Mouse (Mus musculus) cerebellum, postnatal 25 days (tissue): ENCODE measurements around the gene Rabggta.
A peak's percentile ranks its signal among the peaks of the same experiment; 100 is the strongest.

Experiments
- DNase-seq, 2 experiments: peaks; one replicate each; pipeline ENCODE4 v3.0.0; 2021; ENCODE audit warnings: mixed read lengths in 2 of 2

The Rabggta gene

DNA sequence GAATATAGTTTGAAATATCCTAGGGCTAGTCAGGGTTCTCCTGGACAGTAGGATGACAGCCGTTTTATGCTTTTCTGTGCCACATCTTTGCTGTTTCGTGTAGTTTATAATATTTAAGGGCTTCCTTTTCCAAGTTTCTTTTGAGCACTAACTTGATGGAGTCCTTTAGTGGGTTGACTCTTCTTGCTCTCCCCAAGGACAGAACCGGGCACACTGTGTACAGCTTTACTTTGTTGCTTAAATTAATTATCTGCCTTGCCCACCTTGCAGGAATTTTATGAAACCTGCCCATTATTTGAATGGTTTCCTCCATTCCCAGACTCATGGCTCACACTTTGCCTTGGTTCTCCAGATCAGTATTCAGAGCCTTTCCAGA lies 40.0 kb downstream of the Rabggta start:
- no peak for DNase-seq

DNA sequence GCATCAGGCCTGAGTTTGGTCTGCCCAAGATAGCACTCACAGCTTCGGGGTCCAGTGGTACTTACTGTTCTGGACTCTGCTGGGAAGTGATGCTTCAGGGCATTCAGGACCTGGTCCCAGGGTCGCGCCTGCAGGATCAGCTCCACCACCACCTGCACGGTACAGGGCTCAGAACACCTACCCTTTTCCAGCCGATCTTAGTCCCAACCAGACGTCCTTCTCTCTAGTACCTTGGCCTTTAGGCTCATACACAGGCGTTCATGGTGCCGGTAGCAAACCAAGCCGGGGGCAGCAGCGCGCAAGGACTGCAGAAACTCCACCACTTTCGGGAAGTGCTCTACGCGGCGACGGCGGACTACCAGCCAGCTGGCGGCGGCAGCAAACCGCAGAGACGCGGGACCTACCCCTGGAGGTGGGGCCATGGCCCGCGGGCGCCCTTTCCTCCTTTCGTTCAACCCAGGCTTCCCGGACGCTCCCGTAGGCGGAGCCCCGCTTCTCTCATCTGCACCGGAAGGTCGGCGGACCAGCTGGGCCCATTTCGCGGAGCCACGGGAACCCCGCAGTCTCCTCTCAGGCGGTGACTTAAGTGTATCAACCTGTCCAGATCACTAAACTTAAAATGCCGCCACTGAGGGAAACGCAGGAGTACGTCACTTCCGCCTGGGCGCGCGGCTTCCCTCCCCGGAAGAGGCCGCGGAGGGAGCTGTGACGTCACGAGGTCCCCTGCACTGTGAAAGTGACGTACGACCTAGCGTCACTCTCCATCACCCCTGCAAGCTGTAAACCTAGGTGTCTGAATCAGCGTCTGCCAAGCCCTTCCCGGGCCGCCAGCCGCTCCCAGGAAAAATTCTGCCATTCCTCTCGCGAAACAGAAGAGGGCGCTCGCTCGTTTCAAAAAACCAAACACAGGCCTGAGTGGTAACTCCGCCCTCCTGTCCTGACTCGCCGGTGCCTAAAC lies 40.6 kb downstream of the Rabggta start, which contains the start of gene Tinf2:
Tinf2 (minus strand) TSS at position 661 of the 958 bp plus-strand sequence.
- DNase-seq, result peak; percentile 95 to 97

DNA sequence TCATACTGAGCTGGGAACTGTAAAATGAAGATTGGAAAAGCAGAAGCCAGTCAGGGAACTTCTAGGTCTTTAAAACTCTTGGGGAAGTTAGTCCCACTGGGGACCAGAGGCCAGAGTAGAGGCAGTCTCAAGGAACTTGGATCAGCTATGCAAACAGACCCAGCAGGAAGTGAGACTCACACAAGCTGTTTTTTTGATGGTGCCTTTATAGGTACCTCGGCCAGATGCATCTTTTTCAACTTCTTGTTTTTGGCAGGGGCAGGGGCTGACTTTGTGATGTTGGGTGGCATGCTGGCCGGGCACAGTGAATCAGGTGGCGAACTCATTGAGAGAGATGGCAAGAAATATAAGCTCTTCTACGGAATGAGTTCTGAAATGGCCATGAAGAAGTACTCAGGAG lies 44.4 kb downstream of the Rabggta start:
- DNase-seq, result no peak

DNA sequence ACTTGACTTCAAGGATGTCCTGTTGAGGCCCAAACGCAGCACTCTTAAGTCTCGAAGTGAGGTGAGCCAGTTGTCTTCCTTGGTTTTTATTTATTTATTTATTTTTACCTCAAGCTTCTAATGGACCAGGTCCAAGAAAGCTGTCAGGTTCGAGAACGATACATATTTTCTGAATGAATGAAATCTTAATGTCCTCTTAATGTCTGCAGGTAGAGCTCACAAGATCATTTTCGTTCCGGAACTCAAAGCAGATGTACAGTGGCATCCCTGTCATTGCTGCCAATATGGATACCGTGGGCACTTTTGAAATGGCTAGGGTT lies 49.4 kb downstream of the Rabggta start:
- DNase-seq, result no peak

DNA sequence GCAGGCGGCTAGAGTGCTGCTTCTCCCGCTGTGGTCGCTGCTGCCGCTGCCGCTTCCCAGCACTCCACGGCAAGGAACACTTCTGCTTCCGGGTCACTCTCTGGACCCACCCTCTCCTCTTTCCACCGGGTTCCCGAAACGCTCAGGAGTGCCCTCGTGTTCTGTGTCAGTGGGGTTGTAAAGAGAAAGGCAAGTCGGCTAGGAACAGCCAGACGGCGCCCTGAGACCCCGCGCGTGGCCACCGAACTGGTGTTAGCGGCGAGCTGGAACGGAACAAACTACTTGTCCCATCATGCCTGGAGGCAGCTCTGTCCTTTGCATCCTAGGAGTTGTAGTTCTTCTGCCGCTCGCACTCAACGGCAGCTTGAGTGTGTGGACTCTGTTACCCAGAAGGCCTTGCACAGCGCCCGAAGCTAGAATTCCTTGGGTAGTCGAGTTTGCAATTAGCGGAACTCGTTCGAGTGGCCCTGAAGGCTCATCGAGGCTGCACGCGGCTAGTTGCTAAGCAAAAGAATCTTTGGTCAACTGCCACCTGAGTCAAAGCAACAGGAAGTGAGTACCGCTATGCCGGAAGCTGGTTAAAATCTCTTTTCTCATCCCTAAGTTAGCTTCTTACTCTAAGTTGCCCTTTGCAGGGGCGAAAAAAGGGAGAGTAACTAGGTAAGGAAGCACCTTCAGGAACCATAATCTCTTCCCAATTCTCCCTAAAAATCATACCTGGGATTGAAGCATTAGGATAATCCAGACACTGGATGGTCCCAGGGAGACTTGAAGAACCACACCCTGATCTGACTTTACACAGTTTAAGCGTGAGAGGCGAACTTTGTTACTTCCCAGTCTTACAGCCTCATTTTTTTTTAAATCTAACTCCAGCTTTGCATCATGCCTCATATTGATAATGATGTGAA lies 50.0 kb downstream of the Rabggta start, which contains the start of the genes Gmpr2 and Nedd8:
Gmpr2 (plus strand) TSS at position 109 of the 908 bp plus-strand sequence.
Nedd8 (minus strand) TSS at position 292 of the 908 bp plus-strand sequence.
- peak; percentile 89 to 91 for DNase-seq

DNA sequence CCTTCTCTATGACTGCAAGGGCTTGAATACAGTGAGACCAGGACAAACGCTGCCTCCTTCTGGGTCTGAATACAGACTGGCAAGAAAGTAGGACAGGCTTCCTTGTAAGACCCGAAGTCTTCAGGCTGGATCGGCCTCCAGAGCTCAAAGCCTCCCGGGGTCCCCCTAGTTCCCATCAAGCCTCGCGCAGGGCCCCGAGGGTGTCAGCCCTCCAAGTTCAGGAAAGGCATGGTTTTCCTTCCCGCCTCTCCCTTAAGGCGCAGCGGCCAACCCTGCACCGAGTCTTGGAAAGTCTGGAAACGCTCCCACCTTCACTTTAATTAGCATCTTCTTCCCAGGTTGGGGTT lies 50.6 kb downstream of the Rabggta start:
- no peak for DNase-seq
